Mouse (Mus musculus) lung, embryonic 15.5 days (tissue): ENCODE data around the gene March4. TPM values are rescaled to one million over a fixed set of nuclear protein-coding genes. Genes with fewer than 3 reads are reported as not detected.

Source experiments
- ATAC-seq: fragments of 200-750 bp; cut with Nextera tagmentation; 2 replicates; pipeline ENCODE4 v1.8.0; 2017; ENCODE audit warnings: moderate number of reproducible peaks, borderline replicate concordance; ENCODE audit not compliant: low FRiP score, low TSS enrichment; ENCODE audit errors: extremely low read depth
- H3K27ac ChIP-seq: fragments of 300-500 bp; sonication (generic); 2 replicates; pipeline ENCODE4 v1.5.1; 2015; ENCODE audit warnings: moderate library complexity, mild to moderate bottlenecking, inconsistent platforms
- H3K27me3 ChIP-seq: fragments of 300-500 bp; sonication (generic); 2 replicates; pipeline ENCODE4 v1.6.1; 2015; ENCODE audit warnings: inconsistent platforms
- H3K36me3 ChIP-seq: fragments of 300-500 bp; sonication (generic); 2 replicates; pipeline ENCODE4 v1.6.1; 2015; ENCODE audit warnings: inconsistent platforms
- H3K4me1 ChIP-seq: fragments of 300-500 bp; sonication (generic); 2 replicates; pipeline ENCODE4 v1.6.1; 2015; ENCODE audit warnings: inconsistent platforms
- H3K4me2 ChIP-seq: fragments of 300-500 bp; sonication (generic); 2 replicates; pipeline ENCODE4 v1.6.1; 2015; ENCODE audit warnings: inconsistent platforms, mild to moderate bottlenecking, moderate library complexity
- H3K4me3 ChIP-seq: fragments of 300-500 bp; sonication (generic); 2 replicates; pipeline ENCODE4 v1.5.1; 2015; ENCODE audit warnings: mild to moderate bottlenecking, inconsistent platforms
- H3K9ac ChIP-seq: fragments of 300-500 bp; sonication (generic); 2 replicates; pipeline ENCODE4 v1.6.1; 2015; ENCODE audit warnings: inconsistent platforms
- H3K9me3 ChIP-seq: fragments of 300-500 bp; sonication (generic); 2 replicates; pipeline ENCODE4 v1.6.1; 2016; ENCODE audit warnings: inconsistent platforms
- WGBS: fragments of 180-500 bp; shearing (Covaris S2); methylation state at CpG from one replicate; pipeline ENCODE4 v1.1.7; 2015; 5-methylcytosine and 5-hydroxymethylcytosine counted together
- polyA plus RNA-seq: library from polyadenylated mRNA; unstranded; fragments of >200 nt; fragmentation: Nextera tagmentation; extraction: Ambion mirVana; gene quantifications from 2 replicates; pipeline ENCODE4 v1.2.1, GENCODE M21; 2015

The March4 gene
- polyA plus RNA-seq, 1 experiment from 2014 or later = 0.06 TPM

GRCm38 (mm10) chr1:72567056-72567455 lies 30.3 kb upstream of the March4 start:
- 39% methylated on average over 9 of the region's 9 CpGs for WGBS
- Histone ChIP-seq H3K4me3 (no peak overlapping the region), H3K27me3 (no peaks in the 10 kb centered on the region), H3K4me1 (no peaks in the 10 kb centered on the region), H3K9ac (no peak overlapping the region), H3K9me3 (no peaks in the 10 kb centered on the region), H3K27ac (no peak overlapping the region), H3K36me3 (no peaks in the 10 kb centered on the region), H3K4me2 (no peak overlapping the region)
- ATAC-seq = no peak

- H3K36me3 ChIP-seq = no peaks in the 10 kb centered on the region
- no peak for ATAC-seq
- H3K4me1 ChIP-seq = no peaks in the 10 kb centered on the region
- 50% methylated on average over 6 of the region's 6 CpGs for WGBS
- no peak overlapping the region for H3K9ac ChIP-seq
- no peaks in the 10 kb centered on the region for H3K9me3 ChIP-seq
- no peak overlapping the region for H3K4me3 ChIP-seq
- no peaks in the 10 kb centered on the region for H3K27me3 ChIP-seq
- no peak overlapping the region for H3K4me2 ChIP-seq
- H3K27ac ChIP-seq = no peak overlapping the region
Observed at GRCm38 (mm10) chr1:72564334-72564962, 27.7 kb upstream of the March4 start.

- H3K36me3 ChIP-seq = no peaks in the 10 kb centered on the region
- no peak overlapping the region for H3K9ac ChIP-seq
- 65% methylated on average over 2 of the region's 2 CpGs for WGBS
- H3K4me2 ChIP-seq = no peak overlapping the region
- no peaks in the 10 kb centered on the region for H3K27me3 ChIP-seq
- no peaks in the 10 kb centered on the region for H3K9me3 ChIP-seq
- no peak overlapping the region for H3K27ac ChIP-seq
- H3K4me3 ChIP-seq = no peak overlapping the region
- ATAC-seq = no peak
- no peaks in the 10 kb centered on the region for H3K4me1 ChIP-seq
Observed at GRCm38 (mm10) chr1:72558625-72559024, 21.9 kb upstream of the March4 start.

GRCm38 (mm10) chr1:72556471-72556870 lies 19.7 kb upstream of the March4 start:
- H3K4me3 ChIP-seq = no peak overlapping the region
- no peak for ATAC-seq
- H3K27ac ChIP-seq = no peak overlapping the region
- H3K27me3 ChIP-seq = no peaks in the 10 kb centered on the region
- H3K36me3 ChIP-seq = no peaks in the 10 kb centered on the region
- H3K4me2 ChIP-seq = no peak overlapping the region
- no peaks in the 10 kb centered on the region for H3K9me3 ChIP-seq
- WGBS = 73% methylated on average over 3 of the region's 3 CpGs
- no peak overlapping the region for H3K9ac ChIP-seq
- H3K4me1 ChIP-seq = no peaks in the 10 kb centered on the region

GRCm38 (mm10) chr1:72550317-72550716 lies 13.6 kb upstream of the March4 start:
- Histone ChIP-seq H3K36me3 (no peaks in the 10 kb centered on the region), H3K9me3 (no peaks in the 10 kb centered on the region), H3K4me1 (no peaks in the 10 kb centered on the region), H3K4me2 (no peak overlapping the region), H3K4me3 (no peak overlapping the region), H3K9ac (no peak overlapping the region), H3K27ac (no peak overlapping the region), H3K27me3 (no peaks in the 10 kb centered on the region)
- 81% methylated on average over 2 of the region's 2 CpGs for WGBS
- no peak for ATAC-seq

- WGBS = 84% methylated on average over 5 of the region's 5 CpGs
- H3K9me3 ChIP-seq = no peaks in the 10 kb centered on the region
- no peaks in the 10 kb centered on the region for H3K36me3 ChIP-seq
Observed at GRCm38 (mm10) chr1:72538266-72538665, 1.5 kb upstream of the March4 start.

GRCm38 (mm10) chr1:72535725-72536571 lies 782 bp downstream of the March4 start:
- peak; percentile 48 for ATAC-seq
- Histone ChIP-seq H3K4me1 (peaks cover 10% of the 10 kb centered on the region), H3K27me3 (peaks cover 40% of the 10 kb centered on the region), H3K9ac (no peak overlapping the region), H3K36me3 (no peaks in the 10 kb centered on the region), H3K4me2 (peak overlapping the region; percentile 60), H3K27ac (no peak overlapping the region), H3K4me3 (peak overlapping the region; percentile 29), H3K9me3 (no peaks in the 10 kb centered on the region)
- 3% methylated on average over 36 of the region's 36 CpGs for WGBS

More at GRCm38 (mm10) chr1:72538266-72538665, 1.5 kb upstream of the March4 start:
- Histone ChIP-seq H3K27ac (no peak overlapping the region), H3K27me3 (peaks cover 38% of the 10 kb centered on the region), H3K4me1 (peaks cover 10% of the 10 kb centered on the region), H3K4me3 (no peak overlapping the region), H3K9ac (no peak overlapping the region), H3K4me2 (no peak overlapping the region)
- ATAC-seq = no peak

- Histone ChIP-seq H3K27me3 (peaks cover 40% of the 10 kb centered on the region), H3K4me1 (peaks cover 10% of the 10 kb centered on the region), H3K4me2 (no peak overlapping the region), H3K36me3 (no peaks in the 10 kb centered on the region), H3K9ac (no peak overlapping the region), H3K9me3 (no peaks in the 10 kb centered on the region), H3K27ac (no peak overlapping the region), H3K4me3 (no peak overlapping the region)
- no peak for ATAC-seq
Observed at GRCm38 (mm10) chr1:72533439-72533838, 3.3 kb downstream of the March4 start.

- H3K27me3 ChIP-seq = peaks cover 40% of the 10 kb centered on the region
- no peaks in the 10 kb centered on the region for H3K9me3 ChIP-seq
- H3K4me1 ChIP-seq = peaks cover 10% of the 10 kb centered on the region
- no peak for ATAC-seq
- WGBS = 71% methylated on average over 5 of the region's 5 CpGs
- H3K27ac ChIP-seq = no peak overlapping the region
- no peak overlapping the region for H3K4me2 ChIP-seq
- H3K36me3 ChIP-seq = no peaks in the 10 kb centered on the region
- no peak overlapping the region for H3K9ac ChIP-seq
- H3K4me3 ChIP-seq = no peak overlapping the region
Observed at GRCm38 (mm10) chr1:72532926-72533325, 3.8 kb downstream of the March4 start.

GRCm38 (mm10) chr1:72530516-72531196 lies 6.1 kb downstream of the March4 start:
- H3K36me3 ChIP-seq = no peaks in the 10 kb centered on the region
- ATAC-seq = no peak
- 73% methylated on average over 8 of the region's 8 CpGs for WGBS
- no peak overlapping the region for H3K4me3 ChIP-seq
- H3K4me2 ChIP-seq = no peak overlapping the region
- H3K9ac ChIP-seq = no peak overlapping the region
- no peak overlapping the region for H3K27ac ChIP-seq
- H3K27me3 ChIP-seq = peaks cover 23% of the 10 kb centered on the region
- no peaks in the 10 kb centered on the region for H3K4me1 ChIP-seq
- H3K9me3 ChIP-seq = no peaks in the 10 kb centered on the region

GRCm38 (mm10) chr1:72529192-72529591 lies 7.5 kb downstream of the March4 start:
- ATAC-seq = no peak
- 81% methylated on average over 4 of the region's 4 CpGs for WGBS
- H3K36me3 ChIP-seq = no peaks in the 10 kb centered on the region
- no peak overlapping the region for H3K9ac ChIP-seq
- no peak overlapping the region for H3K4me3 ChIP-seq
- H3K4me1 ChIP-seq = no peaks in the 10 kb centered on the region
- no peaks in the 10 kb centered on the region for H3K9me3 ChIP-seq
- no peak overlapping the region for H3K4me2 ChIP-seq
- H3K27me3 ChIP-seq = peaks cover 8% of the 10 kb centered on the region; the same call in 1 of the 2 replicates
- H3K27ac ChIP-seq = no peak overlapping the region

- H3K4me3 ChIP-seq = no peak overlapping the region
- no peaks in the 10 kb centered on the region for H3K9me3 ChIP-seq
- no peaks in the 10 kb centered on the region for H3K36me3 ChIP-seq
- 0 out of 2 replicates have a peak, but pooled peaks cover 3% of the 10 kb centered on the region for H3K4me1 ChIP-seq
- no peak overlapping the region for H3K9ac ChIP-seq
- no peaks in the 10 kb centered on the region for H3K27me3 ChIP-seq
- H3K4me2 ChIP-seq = no peak overlapping the region
- 30% methylated on average over 6 of the region's 6 CpGs for WGBS
- no peak for ATAC-seq
- H3K27ac ChIP-seq = no peak overlapping the region
Observed at GRCm38 (mm10) chr1:72523601-72524000, 13.1 kb downstream of the March4 start.
